Mouse (Mus musculus) heart, embryonic 15.5 days (tissue): ENCODE data around the gene Fkbp11. TPM values are rescaled to one million over a fixed set of nuclear protein-coding genes. Genes with fewer than 3 reads are reported as not detected.

Experiments used
- ATAC-seq: fragments of 200-750 bp; cut with Nextera tagmentation; replicated peaks from 2 replicates; pipeline ENCODE4 v1.8.0; 2017; ENCODE audit warnings: low read depth, moderate TSS enrichment; ENCODE audit not compliant: insufficient number of reproducible peaks, insufficient read depth, low FRiP score
- H3K27ac ChIP-seq: fragments of 300-500 bp; sonication (generic); 2 replicates; pipeline ENCODE4 v1.5.1; 2015; ENCODE audit warnings: mild to moderate bottlenecking, inconsistent platforms
- H3K27me3 ChIP-seq: fragments of 300-500 bp; sonication (generic); 2 replicates; pipeline ENCODE4 v1.6.1; 2015; ENCODE audit warnings: inconsistent platforms
- H3K36me3 ChIP-seq: fragments of 300-500 bp; sonication (generic); 2 replicates; pipeline ENCODE4 v1.6.1; 2015; ENCODE audit warnings: mild to moderate bottlenecking, inconsistent platforms
- H3K4me1 ChIP-seq: fragments of 300-500 bp; sonication (generic); replicated peaks from 2 replicates; pipeline ENCODE4 v1.6.1; 2015; ENCODE audit warnings: inconsistent platforms
- H3K4me2 ChIP-seq: fragments of 300-500 bp; sonication (generic); 2 replicates; pipeline ENCODE4 v1.6.1; 2015; ENCODE audit warnings: inconsistent platforms, mild to moderate bottlenecking, moderate library complexity
- H3K4me3 ChIP-seq: fragments of 300-500 bp; sonication (generic); 2 replicates; pipeline ENCODE4 v1.5.1; 2015; ENCODE audit warnings: mild to moderate bottlenecking, inconsistent platforms
- H3K9ac ChIP-seq: fragments of 300-500 bp; sonication (generic); 2 replicates; pipeline ENCODE4 v1.6.1; 2015; ENCODE audit warnings: mild to moderate bottlenecking, inconsistent platforms
- H3K9me3 ChIP-seq: fragments of 300-500 bp; sonication (generic); replicated peaks from 2 replicates; pipeline ENCODE4 v1.6.1; 2016; ENCODE audit warnings: inconsistent platforms
- WGBS: fragments of 180-500 bp; shearing (Covaris S2); methylation state at CpG from one replicate; pipeline ENCODE4 v1.1.7; 2015; ENCODE audit warnings: mixed read lengths; 5-methylcytosine and 5-hydroxymethylcytosine counted together
- polyA plus RNA-seq: library from polyadenylated mRNA; unstranded; fragments of >200 nt; fragmentation: Nextera tagmentation; extraction: Ambion mirVana; gene quantifications from 2 replicates; pipeline ENCODE4 v1.2.1, GENCODE M21; 2015

The Fkbp11 gene
- polyA plus RNA-seq, 1 experiment from 2014 or later, result 20.9 TPM

GRCm38 (mm10) chr15:98674994-98675545 is 52.9 kb downstream of the Fkbp11 start:
- H3K27ac ChIP-seq, result no peak overlapping the region
- H3K9ac ChIP-seq, result peak overlapping the region; percentile 9; the same call in 1 of the 2 replicates
- H3K4me1 ChIP-seq, result peaks cover 32% of the 10 kb centered on the region
- peaks cover 32% of the 10 kb centered on the region for H3K27me3 ChIP-seq
- peak overlapping the region; percentile 98 for H3K4me2 ChIP-seq
- 31% methylated on average over 11 of the region's 11 CpGs for WGBS
- no peak for ATAC-seq
- H3K36me3 ChIP-seq, result no peaks in the 10 kb centered on the region
- H3K9me3 ChIP-seq, result no peaks in the 10 kb centered on the region
- peak overlapping the region; percentile 54 for H3K4me3 ChIP-seq

Other genes starting within 250 kb of the Fkbp11 start
- not detected in 2 replicates for gene Lalba, start 245.5 kb downstream of the Fkbp11 start, polyA plus RNA-seq
- gene Olfr279, start 235.8 kb downstream of the Fkbp11 start, polyA plus RNA-seq, result not detected in 2 replicates
- gene Kansl2, start 193.9 kb downstream of the Fkbp11 start, polyA plus RNA-seq, result 70.0 and 81.2 TPM in 2 replicates
- gene Ccnt1, start 157.3 kb downstream of the Fkbp11 start, polyA plus RNA-seq, result 33.2 and 38.0 TPM in 2 replicates
- gene 4930415O20Rik, start 157.2 kb downstream of the Fkbp11 start, polyA plus RNA-seq, result 0.40 and 0.74 TPM in 2 replicates
- gene Adcy6, start 118.1 kb downstream of the Fkbp11 start, polyA plus RNA-seq, result 36.5 and 43.0 TPM in 2 replicates
- gene Cacnb3, start 97.4 kb downstream of the Fkbp11 start, polyA plus RNA-seq, result 8.7 and 12.8 TPM in 2 replicates
- 16.1 and 17.8 TPM in 2 replicates for gene Ddx23, start 65.3 kb downstream of the Fkbp11 start, polyA plus RNA-seq
- gene Rnd1, start 50.7 kb downstream of the Fkbp11 start, polyA plus RNA-seq, result 1.1 and 1.2 TPM in 2 replicates
- gene Ccdc65, start 20.0 kb downstream of the Fkbp11 start, polyA plus RNA-seq, result 0.87 and 1.0 TPM in 2 replicates
- gene Arf3, start 35.0 kb upstream of the Fkbp11 start, polyA plus RNA-seq, result 29.5 and 41.5 TPM in 2 replicates
- gene Wnt10b, start 50.0 kb upstream of the Fkbp11 start, polyA plus RNA-seq, result 0.46 TPM in 1 of 2 replicates, not detected in the other
- not detected in 2 replicates for gene Wnt1, start 61.7 kb upstream of the Fkbp11 start, polyA plus RNA-seq
- gene Ddn, start 81.3 kb upstream of the Fkbp11 start, polyA plus RNA-seq, result 0.32 and 0.66 TPM in 2 replicates
- 93.5 and 100 TPM in 2 replicates for gene Prkag1, start 103.3 kb upstream of the Fkbp11 start, polyA plus RNA-seq
- 7.6 and 9.3 TPM in 2 replicates for gene Kmt2d, start 143.0 kb upstream of the Fkbp11 start, polyA plus RNA-seq
- 5.9 and 6.7 TPM in 2 replicates for gene Rhebl1, start 166.3 kb upstream of the Fkbp11 start, polyA plus RNA-seq
- gene Dhh, start 170.3 kb upstream of the Fkbp11 start, polyA plus RNA-seq, result 2.1 and 4.2 TPM in 2 replicates
- gene Lmbr1l, start 190.0 kb upstream of the Fkbp11 start, polyA plus RNA-seq, result 10.7 and 13.7 TPM in 2 replicates
- gene Tuba1b, start 206.4 kb upstream of the Fkbp11 start, polyA plus RNA-seq, result 1,310 and 1,493 TPM in 2 replicates
- gene Gm49450, start 225.4 kb upstream of the Fkbp11 start, polyA plus RNA-seq, result not detected in 2 replicates
- gene Tuba1a, start 225.5 kb upstream of the Fkbp11 start, polyA plus RNA-seq, result 719 and 906 TPM in 2 replicates